Mouse (Mus musculus): ENCODE results near the gene Spcs1. TPM values are rescaled to one million over a fixed set of nuclear protein-coding genes. Genes with fewer than 3 reads are reported as not detected.

The Spcs1 gene
- total and polyA plus RNA-seq, 3 experiments = 123 to 145 (median 137) TPM

DNA sequence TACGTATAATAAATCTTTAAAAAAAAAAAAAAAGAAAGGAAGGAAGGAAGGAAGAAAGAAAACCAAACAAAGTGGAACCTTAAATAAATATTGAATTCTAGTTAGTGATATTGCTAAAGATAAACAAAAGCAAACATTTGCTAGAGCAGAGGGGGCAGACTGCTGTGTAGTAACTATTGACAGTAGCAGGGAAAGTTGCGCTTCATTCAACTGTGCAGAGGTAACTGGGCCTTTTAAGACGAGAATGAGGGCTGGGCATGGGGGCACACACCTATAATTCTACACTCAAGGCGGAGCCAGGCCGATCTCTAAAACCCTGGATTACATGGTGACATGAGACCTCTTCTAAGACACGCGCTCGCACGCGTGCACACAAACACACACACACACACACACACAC, 51.5 kb downstream of the Spcs1 start:
- intact Hi-C loops (cut with DNase I) = loop anchor here (2.0 to 10.0 kb wide), 3 partner anchors 68 to 235 kb away; partner anchors contain the start of gene Sfmbt1
- Histone ChIP-seq H3K36me3 (ENCODE audit: control insufficient read depth, insufficient read depth, low read length) (no peaks in the 10 kb centered on the region), H3K27me3 (ENCODE audit: control insufficient read depth, insufficient read depth, low read length) (no peaks in the 10 kb centered on the region), H3K4me3 (no peak overlapping the region), H3K4me1 (ENCODE audit: control insufficient read depth, insufficient read depth, low read length) (peaks cover 2% of the 10 kb centered on the region), H3K9ac (ENCODE audit: low read depth, low read length) (no peak overlapping the region), H3K27ac (no peak overlapping the region), H3K79me2 (replicated peaks; ENCODE audit: control insufficient read depth, insufficient read depth, low read length) (no peaks in the 10 kb centered on the region)
- 0 out of 2 replicates have a peak, but pooled peaks have one; percentile 0 for TF ChIP-seq CTCF (IDR thresholded peaks at IDR 0.05)
- no peak for TF ChIP-seq EP300 (IDR thresholded peaks at IDR 0.05; ENCODE audit: insufficient read depth, low read depth, low read length)
- DNase-seq = no peak
- 93% methylated on average over 10 of the region's 10 CpGs for WGBS

Other genes starting within 250 kb of the Spcs1 start
- gene Tmem110, start 176.1 kb downstream of the Spcs1 start, total RNA-seq (2021) = 1 to 10 TPM; 7.3 to 9.4 TPM
- gene Tmem110, start 176.1 kb downstream of the Spcs1 start, polyA plus RNA-seq (2012; rRNA removed) = 13.1 and 14.3 TPM in 2 replicates
- 10 to 100 TPM; 14.4 to 15.9 TPM for gene Mustn1, start 122.5 kb downstream of the Spcs1 start, total RNA-seq (2021)
- gene Mustn1, start 122.5 kb downstream of the Spcs1 start, polyA plus RNA-seq (2012; rRNA removed) = 13.6 and 17.7 TPM in 2 replicates
- 1 to 10 TPM; 7.1 to 7.3 TPM for gene Itih4, start 115.2 kb downstream of the Spcs1 start, total RNA-seq (2021)
- gene Itih4, start 115.2 kb downstream of the Spcs1 start, polyA plus RNA-seq (2012; rRNA removed) = 4.7 and 7.0 TPM in 2 replicates
- gene Itih3, start 77.9 kb downstream of the Spcs1 start, total RNA-seq (2021) = under 1 TPM; 0.82 to 0.86 TPM
- 0.25 and 0.44 TPM in 2 replicates for gene Itih3, start 77.9 kb downstream of the Spcs1 start, polyA plus RNA-seq (2012; rRNA removed)
- gene Itih1, start 58.4 kb downstream of the Spcs1 start, total RNA-seq (2021) = not detected
- 0.04 and 0.09 TPM in 2 replicates for gene Itih1, start 58.4 kb downstream of the Spcs1 start, polyA plus RNA-seq (2012; rRNA removed)
- gene Nek4, start 50.3 kb downstream of the Spcs1 start, total RNA-seq (2021) = 1 to 10 TPM; 4.0 to 5.6 TPM
- 1.7 and 3.2 TPM in 2 replicates for gene Nek4, start 50.3 kb downstream of the Spcs1 start, polyA plus RNA-seq (2012; rRNA removed)
- gene Glt8d1, start 272 bp downstream of the Spcs1 start, total RNA-seq (2021) = 10 to 100 TPM; 24.6 to 25.1 TPM
- gene Glt8d1, start 272 bp downstream of the Spcs1 start, polyA plus RNA-seq (2012; rRNA removed) = 18.4 and 30.1 TPM in 2 replicates
- 10 to 100 TPM; 49.6 to 52.8 TPM for gene Pbrm1, start 17.5 kb upstream of the Spcs1 start, total RNA-seq (2021)
- 7.7 and 15.7 TPM in 2 replicates for gene Pbrm1, start 17.5 kb upstream of the Spcs1 start, polyA plus RNA-seq (2012; rRNA removed)
- gene Gnl3, start 17.5 kb upstream of the Spcs1 start, total RNA-seq (2021) = 10 to 100 TPM; 26.2 to 27.6 TPM
- 8.1 and 19.2 TPM in 2 replicates for gene Gnl3, start 17.5 kb upstream of the Spcs1 start, polyA plus RNA-seq (2012; rRNA removed)
- 10 to 100 TPM; 61.1 to 81.3 TPM for gene Smim4, start 127.3 kb upstream of the Spcs1 start, total RNA-seq (2021)
- gene Smim4, start 127.3 kb upstream of the Spcs1 start, polyA plus RNA-seq (2012; rRNA removed) = 57.5 and 81.7 TPM in 2 replicates
- 10 to 100 TPM; 18.7 to 21.8 TPM for gene Nt5dc2, start 129.4 kb upstream of the Spcs1 start, total RNA-seq (2021)
- gene Nt5dc2, start 129.4 kb upstream of the Spcs1 start, polyA plus RNA-seq (2012; rRNA removed) = 52.5 and 82.7 TPM in 2 replicates
- gene Stab1, start 167.0 kb upstream of the Spcs1 start, total RNA-seq (2021) = 10 to 100 TPM; 64.2 to 65.0 TPM
- gene Stab1, start 167.0 kb upstream of the Spcs1 start, polyA plus RNA-seq (2012; rRNA removed) = 77.0 and 90.8 TPM in 2 replicates
- gene Tnnc1, start 206.6 kb upstream of the Spcs1 start, total RNA-seq (2021) = 1,000 to 10,000 TPM; 5,084 to 5,508 TPM
- gene Tnnc1, start 206.6 kb upstream of the Spcs1 start, polyA plus RNA-seq (2012; rRNA removed) = 4,851 and 5,939 TPM in 2 replicates
- 100 to 1,000 TPM; 123 to 129 TPM for gene Nisch, start 215.3 kb upstream of the Spcs1 start, total RNA-seq (2021)
- 187 and 223 TPM in 2 replicates for gene Nisch, start 215.3 kb upstream of the Spcs1 start, polyA plus RNA-seq (2012; rRNA removed)
- 10 to 100 TPM; 15.0 to 15.1 TPM for gene Sema3g, start 216.2 kb upstream of the Spcs1 start, total RNA-seq (2021)
- gene Sema3g, start 216.2 kb upstream of the Spcs1 start, polyA plus RNA-seq (2012; rRNA removed) = 6.1 and 8.0 TPM in 2 replicates
- 1 to 10 TPM; 2.9 to 3.6 TPM for gene Phf7, start 249.6 kb upstream of the Spcs1 start, total RNA-seq (2021)
- gene Phf7, start 249.6 kb upstream of the Spcs1 start, polyA plus RNA-seq (2012; rRNA removed) = 3.1 and 5.7 TPM in 2 replicates
- gene Bap1, start 249.8 kb upstream of the Spcs1 start, total RNA-seq (2021) = 10 to 100 TPM; 39.6 to 49.1 TPM
- 43.6 and 55.2 TPM in 2 replicates for gene Bap1, start 249.8 kb upstream of the Spcs1 start, polyA plus RNA-seq (2012; rRNA removed)